Mouse (Mus musculus) right cerebral cortex, postnatal 36 days (tissue): ENCODE measurements around the gene Rsph6a.

Experiments used
- DNase-seq, 2 experiments: peaks; one replicate each; pipeline ENCODE4 v3.0.0; 2022; ENCODE audit warnings: low spot score in 2 of 2, mixed read lengths in 1 of 2

The Rsph6a gene

DNA sequence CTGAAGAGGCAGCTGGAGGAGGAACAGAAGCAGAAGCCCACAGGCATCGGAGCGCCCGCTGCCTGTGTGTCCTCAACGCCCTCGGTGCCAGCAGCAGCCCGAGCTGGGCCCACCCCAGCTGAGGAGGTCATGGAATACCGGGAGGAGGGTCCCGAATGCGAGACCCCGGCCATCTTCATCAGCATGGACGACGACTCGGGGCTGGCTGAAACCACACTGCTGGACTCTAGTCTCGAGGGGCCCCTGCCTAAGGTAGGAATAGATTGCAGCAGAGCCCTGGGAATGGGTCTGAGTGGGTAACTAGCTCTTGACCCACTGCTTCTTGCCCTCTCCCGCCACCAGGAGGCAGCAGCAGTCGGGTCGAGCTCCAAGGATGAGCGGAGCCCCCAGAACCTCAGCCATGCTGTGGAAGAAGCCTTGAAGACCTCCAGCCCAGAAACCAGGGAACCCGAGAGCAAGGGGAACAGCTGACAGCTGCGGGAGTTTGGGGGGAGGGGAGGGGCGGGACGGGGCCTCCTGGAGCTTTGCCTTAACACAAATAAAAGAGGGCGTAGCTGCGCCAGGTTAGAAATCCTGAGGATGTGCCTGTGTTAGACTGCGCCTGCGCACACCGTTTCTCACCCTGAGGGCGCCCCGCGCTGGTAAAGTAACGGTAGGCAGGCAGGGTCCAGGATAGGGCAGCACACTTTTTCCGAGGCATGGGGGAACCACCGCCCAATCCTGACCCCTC, at the start of gene Rsph6a:
TSS of gene Rsph6a (plus strand) at position 644 of the 730 bp plus-strand sequence.
- no peak for DNase-seq

DNA sequence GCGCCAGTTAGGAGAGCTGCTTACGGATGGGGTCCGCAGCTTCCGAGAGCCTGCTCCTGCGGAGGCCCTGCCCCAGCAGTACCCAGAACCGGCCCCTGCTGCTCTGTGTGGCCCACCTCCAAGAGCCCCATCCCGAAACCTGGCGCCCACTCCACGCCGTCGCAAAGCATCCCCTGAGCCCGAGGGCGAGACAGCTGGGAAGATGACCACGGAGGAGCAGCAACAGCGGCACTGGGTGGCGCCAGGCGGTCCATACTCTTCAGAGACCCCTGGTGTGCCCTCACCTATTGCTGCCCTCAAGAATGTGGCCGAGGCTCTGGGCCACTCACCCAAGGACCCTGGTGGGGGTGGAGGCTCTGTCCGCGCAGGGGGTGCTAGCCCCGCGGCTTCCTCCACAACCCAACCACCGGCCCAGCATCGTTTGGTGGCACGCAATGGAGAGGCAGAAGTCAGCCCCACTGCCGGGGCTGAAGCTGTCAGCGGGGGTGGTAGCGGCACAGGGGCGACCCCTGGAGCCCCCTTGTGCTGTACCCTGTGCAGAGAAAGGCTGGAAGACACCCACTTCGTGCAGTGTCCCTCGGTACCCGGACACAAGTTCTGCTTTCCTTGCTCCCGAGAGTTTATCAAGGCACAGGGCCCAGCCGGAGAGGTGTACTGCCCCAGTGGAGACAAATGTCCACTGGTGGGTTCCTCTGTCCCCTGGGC, 48.9 kb upstream of the Rsph6a start:
- DNase-seq, result no peak

DNA sequence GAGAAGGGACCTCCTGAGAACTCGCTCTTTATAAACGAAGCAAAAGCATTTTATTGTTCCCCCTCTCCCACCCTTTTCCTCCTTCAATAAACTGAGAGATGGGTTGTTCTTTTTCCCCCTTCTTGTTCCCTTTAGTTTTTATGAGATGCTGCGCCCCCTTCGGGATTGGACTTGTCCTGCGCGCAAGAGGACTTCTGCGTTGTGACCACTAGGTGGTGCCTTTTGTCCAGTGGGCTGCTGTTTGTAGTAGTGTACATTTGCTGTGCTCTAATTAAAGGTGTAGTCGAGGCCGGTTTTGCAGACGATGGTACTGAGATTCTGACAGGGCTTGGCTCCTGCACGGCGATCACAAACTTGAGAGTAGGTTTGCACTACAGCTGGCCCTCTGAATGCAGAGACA, 48.0 kb upstream of the Rsph6a start:
- peak; percentile 76 to 81 for DNase-seq

DNA sequence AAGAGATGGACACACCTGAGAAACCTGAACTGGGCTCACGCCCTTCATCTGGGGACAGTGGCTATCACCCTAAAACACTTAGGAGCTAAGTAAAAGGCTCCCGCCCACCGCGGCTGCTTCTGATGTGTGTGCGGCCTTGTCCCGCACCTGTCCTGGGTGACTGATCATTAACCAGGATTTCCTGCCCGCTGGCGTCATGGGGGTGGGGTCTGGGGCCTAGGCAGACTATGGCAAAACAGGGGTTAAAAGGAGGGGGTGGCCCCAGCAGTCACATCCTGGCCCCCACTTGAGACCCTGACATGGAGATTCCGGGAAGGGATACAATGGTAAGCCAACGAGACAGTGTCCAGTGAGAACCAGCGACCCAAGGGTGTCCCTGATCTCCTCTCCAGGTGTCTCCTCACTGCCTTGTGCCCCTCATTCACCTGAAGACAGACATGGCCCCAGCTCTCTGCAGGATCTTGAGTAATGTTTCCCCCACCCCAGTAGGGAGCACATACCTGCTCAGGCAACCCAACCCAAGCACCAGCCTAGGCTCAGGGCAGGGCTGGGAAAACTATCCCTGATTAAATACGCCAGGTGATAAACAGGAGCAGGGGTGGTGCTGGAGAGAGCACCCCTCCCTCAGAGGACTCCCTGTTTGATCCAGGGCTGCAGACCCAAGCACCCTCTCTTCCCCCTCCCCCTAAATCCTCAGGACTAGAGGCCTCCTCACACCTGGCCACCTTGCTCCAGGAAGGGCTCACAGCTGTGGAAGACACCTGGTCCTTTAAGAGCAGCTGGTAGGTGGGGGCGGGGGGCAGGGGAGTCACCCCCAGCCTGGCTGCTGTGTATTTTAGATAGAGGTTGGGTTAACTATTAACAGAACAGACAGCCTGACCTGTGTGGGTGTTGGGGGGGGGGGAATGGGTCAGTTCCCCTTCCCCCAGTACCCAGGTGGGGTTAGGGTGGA, 47.2 kb upstream of the Rsph6a start:
- no peak for DNase-seq

GRCm38 (mm10) chr7:19010581-19010980, 43.9 kb upstream of the Rsph6a start:
- no peak for DNase-seq

- DNase-seq, result no peak
Measured at GRCm38 (mm10) chr7:19012025-19012621, 42.4 kb upstream of the Rsph6a start.

DNA sequence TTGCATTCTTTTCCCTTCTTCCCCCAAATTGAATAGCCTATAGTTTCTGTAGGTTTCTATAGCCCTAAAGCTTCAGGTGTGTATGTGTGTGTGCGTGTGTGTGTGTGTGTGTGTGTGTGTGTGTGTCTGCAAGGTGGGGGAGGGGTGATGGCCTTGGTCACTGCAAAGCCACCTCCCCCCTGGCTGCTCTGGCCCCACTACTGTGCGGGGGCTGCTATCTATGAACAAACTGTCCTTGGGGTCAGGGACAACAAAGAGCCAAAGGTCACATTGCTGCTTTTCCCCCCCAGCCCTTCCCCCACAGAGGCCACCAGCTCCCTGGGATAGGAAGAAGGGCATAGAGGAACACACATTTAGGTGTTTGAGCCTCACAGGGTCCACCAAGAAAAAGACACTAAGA, 41.6 kb upstream of the Rsph6a start:
- no peak for DNase-seq

DNA sequence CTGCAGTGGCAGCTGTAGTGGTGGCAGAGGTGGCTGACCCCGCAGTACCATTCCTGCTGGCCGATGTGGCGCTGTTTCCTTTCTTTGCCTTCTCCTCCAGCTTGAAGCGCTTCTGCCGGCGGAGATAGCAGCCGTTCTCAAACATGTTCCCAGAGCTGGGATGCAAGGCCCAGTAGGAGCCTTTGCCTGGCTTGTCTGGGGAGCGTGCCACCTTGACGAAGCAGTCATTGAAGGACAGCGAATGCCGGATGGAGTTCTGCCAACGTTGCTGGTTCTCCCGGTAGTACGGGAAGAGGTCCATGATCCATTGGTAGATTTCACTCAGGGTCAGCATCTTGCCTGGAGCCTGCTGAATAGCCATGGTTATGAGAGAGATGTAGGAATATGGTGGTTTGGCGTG, 40.0 kb upstream of the Rsph6a start:
- DNase-seq, result no peak

- DNase-seq, result no peak
Measured at GRCm38 (mm10) chr7:19016042-19016441, 38.4 kb upstream of the Rsph6a start.

DNA sequence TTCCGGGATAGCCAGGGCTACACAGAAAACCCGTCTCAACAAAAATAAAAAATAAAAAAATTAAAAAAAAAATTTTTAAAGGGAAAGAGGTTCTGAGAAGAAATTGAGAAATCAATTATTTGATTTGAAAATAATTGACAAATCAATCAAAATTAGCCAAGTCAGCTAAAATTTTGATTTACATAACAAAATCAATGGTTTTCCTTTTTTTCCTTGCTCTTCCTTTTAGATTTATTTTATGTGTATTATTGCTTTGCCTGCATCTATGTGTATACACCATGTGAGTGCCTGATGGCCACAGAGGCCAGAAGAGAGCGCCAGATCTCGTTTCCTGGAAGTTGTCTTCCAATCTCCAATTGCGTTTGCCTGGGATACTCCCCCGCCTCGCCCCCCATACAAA, 36.6 kb upstream of the Rsph6a start:
- no peak for DNase-seq

- DNase-seq, result no peak
Measured at GRCm38 (mm10) chr7:19021048-19021447, 33.4 kb upstream of the Rsph6a start.

- DNase-seq, result no peak
Measured at GRCm38 (mm10) chr7:19022189-19022958, 32.1 kb upstream of the Rsph6a start.

DNA sequence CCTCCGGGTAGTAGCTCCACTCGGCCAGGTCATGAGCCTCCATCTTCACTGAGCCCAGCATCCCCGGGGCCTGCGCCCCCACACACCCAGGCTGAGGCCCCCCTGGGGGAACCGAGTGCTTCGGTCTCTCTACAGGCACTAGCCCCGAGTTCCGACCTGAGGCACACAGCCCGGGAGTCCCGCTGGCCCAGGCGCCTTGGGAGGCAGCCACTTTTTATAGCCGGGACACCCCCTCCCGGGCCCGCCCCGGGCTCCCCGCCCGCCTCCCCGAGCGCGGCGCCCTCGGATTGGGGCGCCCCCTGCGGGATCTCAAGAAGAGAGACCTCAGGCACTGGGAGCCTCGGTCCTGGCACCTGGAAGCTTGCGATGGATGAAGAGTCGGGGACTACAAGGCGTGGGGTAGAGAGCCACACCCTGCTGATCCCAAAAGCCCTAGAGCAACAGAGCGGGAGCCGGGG, 31.1 kb upstream of the Rsph6a start, which contains the start of gene Foxa3:
TSS of gene Foxa3 (minus strand) at position 182 of the 458 bp plus-strand sequence.
- DNase-seq, result no peak

- peak; percentile 91 to 94 for DNase-seq
Measured at GRCm38 (mm10) chr7:19024096-19024506, 30.4 kb upstream of the Rsph6a start, which contains the start of gene Sympk. Gene Sympk, plus strand, starts transcription at chr7:19024377.

- DNase-seq, result no peak
Measured at GRCm38 (mm10) chr7:19024581-19025255, 29.8 kb upstream of the Rsph6a start.

- DNase-seq, result no peak
Measured at GRCm38 (mm10) chr7:19028067-19028466, 26.4 kb upstream of the Rsph6a start.

- DNase-seq, result no peak
Measured at GRCm38 (mm10) chr7:19029084-19029653, 25.3 kb upstream of the Rsph6a start.

DNA sequence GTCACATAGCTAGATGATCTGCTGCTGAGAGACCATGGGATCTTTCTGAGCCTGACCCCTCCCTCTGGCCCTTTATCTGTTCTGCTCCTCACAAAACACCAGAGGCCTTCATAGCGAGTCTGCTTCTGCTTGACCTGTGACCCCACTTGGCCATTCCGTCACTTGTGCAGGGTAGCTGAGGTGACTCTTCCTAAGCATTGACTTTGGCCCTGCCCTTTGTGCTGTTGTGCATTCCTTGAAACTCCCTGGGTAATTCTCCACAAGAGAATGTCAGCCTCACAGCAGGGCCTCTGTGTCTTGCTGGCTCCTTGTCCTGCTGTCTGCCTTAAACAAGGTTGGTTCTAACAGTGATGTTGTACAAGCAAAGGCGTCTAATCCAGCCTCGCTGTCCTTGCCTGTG, 22.8 kb upstream of the Rsph6a start:
- DNase-seq, result no peak

DNA sequence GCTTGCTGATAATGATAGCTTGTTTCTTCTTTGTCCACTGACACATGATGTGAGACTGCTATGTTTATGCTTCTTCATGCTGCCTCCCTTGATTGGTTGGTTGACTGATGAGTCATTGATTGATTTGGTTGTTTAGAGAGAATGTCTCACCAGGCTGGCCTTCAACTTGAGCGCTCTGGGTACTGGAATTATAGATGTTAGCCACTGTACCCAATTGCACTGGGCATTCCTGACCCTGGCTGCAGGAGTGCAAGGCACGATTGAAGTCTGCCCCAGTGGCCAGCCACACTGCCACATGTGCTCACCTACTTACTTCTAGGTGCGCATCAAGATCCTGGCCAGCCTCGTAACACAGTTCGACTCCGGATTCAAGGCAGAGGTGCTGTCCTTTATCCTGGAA, 9.9 kb upstream of the Rsph6a start:
- DNase-seq, result no peak
